Mouse (Mus musculus) thymus, adult 18-20 months (tissue): ENCODE results near the gene Hormad2.

Experiments
- DNase-seq, 2 experiments: peaks; one replicate each; pipeline ENCODE4 v3.0.0; 2022; ENCODE audit warnings: mixed read lengths in 2 of 2

The Hormad2 gene

DNA sequence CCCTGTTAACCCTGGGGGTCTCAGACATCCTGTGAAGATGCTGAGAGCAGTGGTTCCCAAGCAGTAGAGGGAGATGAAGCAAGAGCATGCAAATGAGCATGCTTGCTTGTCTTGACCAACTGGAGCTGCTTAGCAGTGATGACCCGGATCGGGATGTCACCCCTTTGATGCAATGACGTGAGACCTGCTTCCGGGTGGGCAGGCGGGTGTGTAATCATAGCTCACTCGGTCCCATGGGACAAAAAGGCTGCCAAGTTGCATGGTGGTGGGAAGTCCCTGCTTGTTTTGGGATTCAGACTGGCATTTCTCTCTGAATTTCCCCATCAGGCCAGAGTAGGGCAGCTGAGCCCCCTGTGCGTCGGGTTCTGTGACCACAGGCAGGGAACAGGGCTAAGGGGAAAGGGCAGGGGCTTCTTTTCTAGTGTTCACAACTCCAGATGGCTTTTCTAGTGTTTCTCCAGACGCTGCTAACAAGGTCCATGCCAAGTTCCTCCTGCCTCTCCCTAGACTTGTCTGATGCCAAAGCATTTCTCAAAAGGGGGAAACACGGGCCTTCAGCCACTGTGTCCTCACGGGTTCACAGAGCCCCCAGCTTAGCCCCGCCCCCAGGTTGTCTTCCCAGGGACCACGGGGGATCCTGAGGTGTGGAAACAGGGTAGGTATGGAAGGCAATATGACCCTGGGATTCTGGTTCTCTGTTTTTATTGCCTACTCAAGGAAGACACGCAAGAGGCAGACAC, 141.0 kb downstream of the Hormad2 start:
- no peak for DNase-seq

DNA sequence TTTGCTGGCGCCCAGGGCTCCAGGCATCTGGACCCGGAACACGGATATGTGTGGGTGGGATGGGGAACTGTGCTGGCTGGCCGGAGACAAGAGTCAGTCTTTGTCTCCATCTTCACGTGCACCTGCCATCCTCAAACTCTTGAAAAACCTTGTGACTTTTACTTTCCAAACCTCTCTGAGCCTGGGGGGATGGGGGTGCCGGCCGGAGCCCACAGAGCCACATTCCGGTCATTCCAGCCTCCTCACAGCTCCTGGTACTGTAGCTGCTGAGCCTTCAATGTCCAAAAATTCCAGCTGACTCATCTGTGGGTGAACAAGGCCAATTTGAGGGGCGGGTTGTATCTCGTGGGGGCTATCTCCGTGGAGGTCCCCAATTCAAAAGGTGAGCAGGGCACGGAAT, 141.7 kb downstream of the Hormad2 start:
- DNase-seq = no peak

DNA sequence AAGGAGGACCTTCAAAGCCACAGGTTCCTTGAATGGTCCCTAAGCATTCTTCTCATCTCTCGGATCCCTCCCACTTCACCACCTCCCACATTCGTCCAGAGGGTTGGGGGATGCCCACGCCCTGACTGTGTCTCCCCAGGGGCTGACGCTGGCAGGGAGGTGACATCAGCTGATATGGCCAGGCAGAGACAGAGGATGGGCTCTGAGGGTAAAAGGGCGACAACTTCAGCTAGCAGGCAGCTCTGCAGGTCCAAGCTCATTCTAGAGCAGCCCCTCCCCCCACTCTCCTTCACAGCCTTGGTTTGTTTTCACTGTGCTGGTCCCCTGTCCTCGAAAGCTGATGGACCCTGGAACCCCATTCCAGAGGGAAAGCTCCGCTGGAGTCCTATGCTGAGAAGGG, 142.3 kb downstream of the Hormad2 start:
- no peak for DNase-seq

DNA sequence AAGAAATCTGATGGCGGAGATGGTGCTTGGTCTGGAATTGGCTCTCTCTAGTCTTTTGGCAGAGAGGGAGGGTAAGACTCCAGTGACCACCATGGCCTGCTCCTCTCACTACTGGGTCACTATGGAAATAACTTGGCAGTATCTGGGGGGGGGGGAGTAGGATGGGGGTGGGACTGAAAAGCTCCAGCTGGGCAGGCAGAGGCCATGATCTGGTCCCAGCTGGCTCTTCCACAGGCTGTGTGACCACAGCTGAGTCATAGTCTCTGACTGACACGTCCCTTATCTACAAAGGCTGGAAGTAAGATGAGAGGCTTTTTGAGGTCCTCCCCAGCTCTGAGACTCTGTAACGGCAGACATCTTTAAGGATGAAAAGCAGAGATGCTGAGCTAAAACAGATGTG, 143.2 kb downstream of the Hormad2 start:
- DNase-seq = no peak

DNA sequence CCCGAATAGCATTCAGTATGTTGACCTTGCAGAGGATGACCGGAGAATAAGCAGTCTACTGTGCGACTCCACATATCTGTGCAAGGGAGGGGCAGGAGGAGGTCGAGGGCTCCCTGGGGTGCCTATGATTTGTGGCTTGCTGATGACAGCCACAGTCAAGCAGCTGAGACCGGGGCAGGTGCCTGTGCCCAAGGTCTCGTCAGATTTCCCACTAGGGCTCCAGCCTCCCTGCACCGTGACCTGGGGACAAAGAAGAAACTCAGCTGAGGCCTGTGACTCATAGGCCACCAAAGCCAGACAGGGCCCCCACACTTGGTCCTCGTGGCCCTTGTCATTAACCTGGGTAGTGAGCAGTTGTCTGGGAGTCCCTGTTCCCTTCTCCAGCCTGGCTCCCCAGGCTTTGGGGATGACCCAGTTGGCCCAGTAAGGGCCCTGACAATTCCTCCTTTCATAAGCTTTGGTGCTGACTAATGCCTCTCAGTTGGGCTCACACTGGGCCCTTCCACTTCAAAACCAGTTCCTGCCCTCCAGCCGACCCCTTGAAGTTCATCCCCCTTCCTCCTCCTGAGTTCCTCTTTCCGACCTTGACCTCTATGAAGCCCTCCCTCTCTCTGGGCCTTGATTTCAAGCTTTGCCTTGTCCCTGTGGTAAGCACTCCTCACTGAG, 144.2 kb downstream of the Hormad2 start:
- no peak for DNase-seq
